Mouse (Mus musculus): Measurements from ENCODE around the gene Fsd1.

DNA sequence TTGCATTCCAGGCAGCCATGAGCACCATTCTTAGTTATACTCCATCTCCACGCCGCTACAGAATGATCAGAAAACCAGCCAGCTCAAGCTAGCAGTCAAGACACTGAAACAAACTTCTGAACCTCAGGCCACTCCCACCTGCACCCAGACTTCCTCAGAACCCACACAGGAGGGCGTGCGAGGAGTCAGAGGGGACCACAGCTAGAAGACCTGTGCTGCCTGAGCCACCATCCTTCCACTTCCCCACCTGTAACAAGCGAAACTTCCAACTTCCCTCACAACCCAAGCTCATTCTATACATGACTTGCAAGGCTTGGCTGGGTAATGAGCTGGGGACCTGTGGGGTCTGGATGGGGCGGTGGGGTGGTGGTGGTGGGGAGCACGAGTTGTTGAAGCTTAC, 46.5 kb downstream of the Fsd1 start:
- TF ChIP-seq CTCF (conservative IDR thresholded peaks at IDR 0.05 in 1 of 2, IDR thresholded peaks at IDR 0.05 in 1 of 2; ENCODE audit: low read depth in 2 of 2, low read length in 2 of 2), result no peak
- no peak for TF ChIP-seq MYC (IDR thresholded peaks at IDR 0.05; ENCODE audit: low read depth, low read length)
- TF ChIP-seq ZNF384 (IDR thresholded peaks at IDR 0.05; ENCODE audit: low read depth, low read length), result no peak
- no peak for TF ChIP-seq ZC3H11A (IDR thresholded peaks at IDR 0.05; ENCODE audit: low read depth, low read length)
- TF ChIP-seq CHD2 (IDR thresholded peaks at IDR 0.05; ENCODE audit: low read length), result no peak

All from CH12.LX (cell line).